Mouse (Mus musculus) MEL (cell line): Measurements from ENCODE around the gene Ccdc102a. TPM values are rescaled to one million over a fixed set of nuclear protein-coding genes. Genes with fewer than 3 reads are reported as not detected.

Experiments
- DNase-seq: peaks from one replicate; pipeline ENCODE4 v3.0.0; 2011; ENCODE audit warnings: low read depth, low spot score
- H3K27ac ChIP-seq: 2 replicates; pipeline ENCODE4 v1.5.1; 2012; ENCODE audit warnings: low read depth, mild to moderate bottlenecking, control low read depth, low read length, moderate library complexity; ENCODE audit not compliant: control insufficient read depth
- H3K27me3 ChIP-seq, 2 experiments: fragments of 150-350 bp in 1 of 2; sonication (generic) in 1 of 2; 2 replicates each; pipeline ENCODE4 v1.6.1; 2012; ENCODE audit warnings: low read length in 2 of 2, mild to moderate bottlenecking in 2 of 2, improper control_type of control experiment in 1 of 2, moderate library complexity in 1 of 2; ENCODE audit not compliant: insufficient read depth in 2 of 2, control insufficient read depth in 1 of 2
- H3K36me3 ChIP-seq, 2 experiments: 2 replicates each; pipeline ENCODE4 v1.6.1; 2012 to 2014; ENCODE audit warnings: low read length in 2 of 2, improper control_type of control experiment in 1 of 2, inconsistent platforms in 1 of 2, mild to moderate bottlenecking in 1 of 2; ENCODE audit not compliant: insufficient read depth in 2 of 2, control insufficient read depth in 1 of 2
- H3K4me1 ChIP-seq, 2 experiments: fragments of 150-350 bp in 1 of 2; sonication (generic) in 1 of 2; 2 replicates each; pipeline ENCODE4 v1.6.1; 2012; ENCODE audit warnings: low read length in 2 of 2, improper control_type of control experiment in 1 of 2, mild to moderate bottlenecking in 1 of 2; ENCODE audit not compliant: insufficient read depth in 2 of 2, control insufficient read depth in 1 of 2
- H3K4me3 ChIP-seq, 2 experiments: fragments of 150-350 bp in 1 of 2; sonication (generic) in 1 of 2; 2 replicates each; pipeline ENCODE4 v1.5.1; 2012; ENCODE audit warnings: low read depth in 2 of 2, low read length in 2 of 2, mild to moderate bottlenecking in 2 of 2, moderate library complexity in 2 of 2, control low read depth in 1 of 2, improper control_type of control experiment in 1 of 2; ENCODE audit not compliant: control insufficient read depth in 1 of 2, insufficient read depth in 1 of 2
- H3K79me2 ChIP-seq: 2 replicates; pipeline ENCODE4 v1.6.1; 2012; ENCODE audit warnings: mild to moderate bottlenecking, low read length, moderate library complexity; ENCODE audit not compliant: control insufficient read depth, poor library complexity, insufficient read depth
- H3K9ac ChIP-seq: 2 replicates; pipeline ENCODE4 v1.6.1; 2012; ENCODE audit warnings: low read depth, mild to moderate bottlenecking, control low read depth, low read length, moderate library complexity; ENCODE audit not compliant: control insufficient read depth, poor library complexity, severe bottlenecking
- H3K9me3 ChIP-seq: fragments of 150-350 bp; sonication (generic); replicated peaks from 2 replicates; pipeline ENCODE4 v1.6.1; 2012; ENCODE audit warnings: mild to moderate bottlenecking, low read length, improper control_type of control experiment, moderate library complexity; ENCODE audit not compliant: insufficient read depth
- CHD1 ChIP-seq: IDR thresholded peaks from 2 replicates; pipeline ENCODE4 v1.6.1; 2012; ENCODE audit warnings: low read depth, mild to moderate bottlenecking, inconsistent platforms, low read length, improper control_type of control experiment
- CTCF ChIP-seq, 3 experiments: IDR thresholded peaks in 2 of 3; conservative IDR thresholded peaks in 1 of 3; 2 replicates each; pipeline ENCODE4 v1.5.1; 2011 to 2012; ENCODE audit warnings: low read length in 3 of 3, low read depth in 2 of 3, mild to moderate bottlenecking in 2 of 3, improper control_type of control experiment in 1 of 3, inconsistent platforms in 1 of 3, mixed read lengths in 1 of 3, moderate library complexity in 1 of 3; ENCODE audit not compliant: control insufficient read depth in 1 of 3, insufficient read depth in 1 of 3, poor library complexity in 1 of 3, severe bottlenecking in 1 of 3
- E2F4 ChIP-seq: IDR thresholded peaks from 2 replicates; pipeline ENCODE4 v1.6.1; 2011; ENCODE audit warnings: low read depth, low read length, improper control_type of control experiment, borderline replicate concordance
- ELF1 ChIP-seq: IDR thresholded peaks from 2 replicates; pipeline ENCODE4 v1.6.1; 2014; ENCODE audit warnings: low read depth, mild to moderate bottlenecking, inconsistent platforms, low read length, improper control_type of control experiment, moderate library complexity
- EP300 ChIP-seq, 2 experiments: IDR thresholded peaks; 2 replicates each; pipeline ENCODE4 v1.6.1; 2011; ENCODE audit warnings: improper control_type of control experiment in 2 of 2, low read length in 2 of 2, low read depth in 1 of 2, mild to moderate bottlenecking in 1 of 2
- ETS1 ChIP-seq: IDR thresholded peaks from 2 replicates; pipeline ENCODE4 v1.6.1; 2012; ENCODE audit warnings: low read depth, mild to moderate bottlenecking, inconsistent platforms, low read length, improper control_type of control experiment, moderate library complexity
- GATA1 ChIP-seq: IDR thresholded peaks from 2 replicates; pipeline ENCODE4 v1.6.1; 2011; ENCODE audit warnings: low read depth, low read length, improper control_type of control experiment
- JUND ChIP-seq: IDR thresholded peaks from 2 replicates; pipeline ENCODE4 v1.6.1; 2011; ENCODE audit warnings: low read depth, mild to moderate bottlenecking, improper control_type of control experiment, low read length
- MAX ChIP-seq: IDR thresholded peaks from 2 replicates; pipeline ENCODE4 v1.6.1; 2011; ENCODE audit warnings: low read length, improper control_type of control experiment
- MAZ ChIP-seq: IDR thresholded peaks from 2 replicates; pipeline ENCODE4 v1.6.1; 2012; ENCODE audit warnings: low read depth, mild to moderate bottlenecking, inconsistent platforms, low read length, improper control_type of control experiment
- MEF2A ChIP-seq: IDR thresholded peaks from 2 replicates; pipeline ENCODE4 v1.6.1; 2014; ENCODE audit warnings: low read depth, mild to moderate bottlenecking, inconsistent platforms, low read length, improper control_type of control experiment; ENCODE audit not compliant: poor library complexity, insufficient replicate concordance, severe bottlenecking; ENCODE audit errors: extremely low read depth
- MYB ChIP-seq: IDR thresholded peaks from 2 replicates; pipeline ENCODE4 v1.6.1; 2011; ENCODE audit warnings: mild to moderate bottlenecking, low read depth, low read length, improper control_type of control experiment
- NELFE ChIP-seq: IDR thresholded peaks from 2 replicates; pipeline ENCODE4 v1.6.1; 2011; ENCODE audit warnings: low read depth, low read length, improper control_type of control experiment
- NRF1 ChIP-seq: IDR thresholded peaks from 2 replicates; pipeline ENCODE4 v1.6.1; 2014; ENCODE audit warnings: low read depth, mild to moderate bottlenecking, inconsistent platforms, low read length, improper control_type of control experiment, moderate library complexity; ENCODE audit not compliant: poor library complexity, insufficient read depth, severe bottlenecking
- POLR2AphosphoS2 ChIP-seq: IDR thresholded peaks from 2 replicates; pipeline ENCODE4 v1.6.1; 2011; ENCODE audit warnings: low read length, improper control_type of control experiment
- POLR2AphosphoS5 ChIP-seq: IDR thresholded peaks from 2 replicates; pipeline ENCODE4 v1.6.1; 2012; ENCODE audit warnings: low read depth, borderline replicate concordance, mild to moderate bottlenecking, inconsistent platforms, low read length, moderate library complexity, mixed read lengths
- RCOR1 ChIP-seq: IDR thresholded peaks from 2 replicates; pipeline ENCODE4 v1.6.1; 2012; ENCODE audit warnings: low read depth, mild to moderate bottlenecking, inconsistent platforms, low read length, improper control_type of control experiment
- SIN3A ChIP-seq: IDR thresholded peaks from 2 replicates; pipeline ENCODE4 v1.6.1; 2012; ENCODE audit warnings: low read length, improper control_type of control experiment, inconsistent platforms
- TAL1 ChIP-seq: IDR thresholded peaks from 2 replicates; pipeline ENCODE4 v1.6.1; 2012; ENCODE audit warnings: mild to moderate bottlenecking, inconsistent platforms, low read length, moderate library complexity, mixed read lengths
- TBP ChIP-seq: IDR thresholded peaks from 2 replicates; pipeline ENCODE4 v1.8.0; 2011; ENCODE audit warnings: low read depth, low read length, improper control_type of control experiment
- TCF12 ChIP-seq: IDR thresholded peaks from 2 replicates; pipeline ENCODE4 v1.6.1; 2014; ENCODE audit warnings: low read depth, mild to moderate bottlenecking, inconsistent platforms, low read length, improper control_type of control experiment, moderate library complexity
- UBTF ChIP-seq: IDR thresholded peaks from 2 replicates; pipeline ENCODE4 v1.6.1; 2012; ENCODE audit warnings: low read depth, mild to moderate bottlenecking, inconsistent platforms, low read length, improper control_type of control experiment, moderate library complexity, borderline replicate concordance; ENCODE audit not compliant: insufficient read depth
- USF1 ChIP-seq: IDR thresholded peaks from 2 replicates; pipeline ENCODE4 v1.6.1; 2014; ENCODE audit warnings: low read depth, mild to moderate bottlenecking, inconsistent platforms, low read length, improper control_type of control experiment, moderate library complexity
- ZKSCAN1 ChIP-seq: IDR thresholded peaks from 2 replicates; pipeline ENCODE4 v1.6.1; 2012; ENCODE audit warnings: low read depth, mild to moderate bottlenecking, inconsistent platforms, low read length, improper control_type of control experiment, moderate library complexity
- ZNF384 ChIP-seq: IDR thresholded peaks from 2 replicates; pipeline ENCODE4 v1.6.1; 2012; ENCODE audit warnings: low read depth, mild to moderate bottlenecking, inconsistent platforms, low read length, improper control_type of control experiment
- polyA plus RNA-seq, 2 experiments: library from polyadenylated mRNA; stranded (reverse) in 1 of 2; unstranded in 1 of 2; fragments of >175 nt in 1 of 2; fragments of >200 nt in 1 of 2; gene quantifications; 2 replicates each; pipeline versions ENCODE4 v1.2.1 to v1.2.4; 2012; ENCODE audit warnings: low replicate concordance in 2 of 2, low read depth in 1 of 2; ENCODE audit not compliant: insufficient read length in 2 of 2, insufficient read depth in 1 of 2, missing spikeins in 1 of 2
- total RNA-seq: library from RNA; depleted of rRNA; stranded (reverse); fragments of 300-350 nt; gene quantifications from 2 replicates; pipeline ENCODE4 v1.2.3, GENCODE M21; 2012

The Ccdc102a gene
- total and polyA plus RNA-seq, 3 experiments: 1.7 to 6.8 TPM; not detected in 1

GRCm38 (mm10) chr8:94869146-94869545, 48.8 kb downstream of the Ccdc102a start:
- Histone ChIP-seq H3K9me3 (no peaks in the 10 kb centered on the region), H3K4me3 (no peak overlapping the region), H3K9ac (no peak overlapping the region), H3K79me2 (no peaks in the 10 kb centered on the region), H3K27me3 (no peaks in the 10 kb centered on the region), H3K36me3 (no peaks in the 10 kb centered on the region; a peak in 1 of 4 replicates)
- no peak for DNase-seq
- no peak for TF ChIP-seq POLR2AphosphoS5
- no peak for TF ChIP-seq RCOR1
- TF ChIP-seq USF1: no peak
- TF ChIP-seq JUND: no peak
- TF ChIP-seq GATA1: no peak
- no peak for TF ChIP-seq TCF12
- no peak for TF ChIP-seq CHD1
- TF ChIP-seq TAL1: no peak
- TF ChIP-seq CTCF (IDR thresholded peaks at IDR 0.05 in 2 of 3, conservative IDR thresholded peaks at IDR 0.05 in 1 of 3; ENCODE audit: control insufficient read depth in 1 of 3, insufficient read depth in 1 of 3, low read depth in 2 of 3, low read length in 3 of 3, poor library complexity in 1 of 3, severe bottlenecking in 1 of 3): no peak
- no peak for TF ChIP-seq E2F4
- TF ChIP-seq NELFE: no peak
- TF ChIP-seq, all 39 proteins: peak for 0
- Histone ChIP-seq H3K27ac (no peak overlapping the region), H3K4me1 (peaks cover 0 to 8% of the 10 kb centered on the region in 2 experiments; a peak in 1 of 4 replicates)

DNA sequence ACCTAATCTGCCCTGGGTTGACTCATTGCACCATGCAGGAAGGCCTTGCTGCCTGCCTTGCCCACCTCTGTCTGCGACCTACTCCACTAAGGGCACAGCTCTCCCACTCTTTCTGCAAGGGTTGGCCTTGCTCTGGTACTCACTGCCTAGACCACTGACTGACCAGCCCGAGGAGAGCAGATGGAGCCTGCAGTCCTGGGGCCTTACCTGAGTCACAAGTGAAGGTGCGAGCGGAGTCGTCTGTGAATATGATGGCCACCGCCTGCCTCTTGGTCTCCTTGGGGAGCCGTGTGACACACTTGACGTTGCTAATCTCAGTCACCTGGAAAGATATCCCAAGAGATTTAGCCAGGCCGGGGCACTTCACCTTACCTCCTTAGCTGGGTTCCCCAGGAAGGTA, 51.0 kb downstream of the Ccdc102a start:
- DNase-seq: no peak
- peaks cover 0 to 8% of the 10 kb centered on the region in 2 experiments; a peak in 1 of 4 replicates for H3K4me1 ChIP-seq
- H3K36me3 ChIP-seq: peaks cover 0 to 3% of the 10 kb centered on the region in 2 experiments; a peak in 2 of 4 replicates
- H3K27ac ChIP-seq: no peak overlapping the region
- H3K79me2 ChIP-seq: no peaks in the 10 kb centered on the region
- TF ChIP-seq POLR2AphosphoS2: 0 out of 2 replicates have a peak, but pooled peaks have one; percentile 12
- TF ChIP-seq MYB: no peak
- no peak overlapping the region for H3K9ac ChIP-seq
- H3K9me3 ChIP-seq: no peaks in the 10 kb centered on the region
- no peaks in the 10 kb centered on the region for H3K27me3 ChIP-seq
- H3K4me3 ChIP-seq: no peak overlapping the region

- Histone ChIP-seq H3K9me3 (no peaks in the 10 kb centered on the region), H3K27ac (no peak overlapping the region), H3K27me3 (no peaks in the 10 kb centered on the region), H3K4me3 (no peak overlapping the region), H3K79me2 (no peaks in the 10 kb centered on the region), H3K4me1 (0 out of 4 replicates have a peak, but pooled peaks cover 0 to 3% of the 10 kb centered on the region in 2 experiments), H3K36me3 (peaks cover 0 to 3% of the 10 kb centered on the region in 2 experiments; a peak in 2 of 4 replicates), H3K9ac (no peak overlapping the region)
- no peak for DNase-seq
- TF ChIP-seq NRF1 (no peak), UBTF (no peak), MAZ (no peak), E2F4 (no peak), ETS1 (no peak), MAX (no peak), MEF2A (no peak), ZKSCAN1 (no peak), TBP (no peak), EP300 (IDR thresholded peaks at IDR 0.05; ENCODE audit: low read depth in 1 of 2, low read length in 2 of 2) (no peak), ELF1 (no peak), RCOR1 (no peak), POLR2AphosphoS5 (no peak), POLR2AphosphoS2 (no peak), ZNF384 (no peak), JUND (no peak), CHD1 (no peak), SIN3A (no peak)
Observed at GRCm38 (mm10) chr8:94865292-94865691, 52.6 kb downstream of the Ccdc102a start.
